Mouse (Mus musculus) intestine, postnatal 0 days (tissue): Measurements from ENCODE around the gene Polr3gl. TPM values are rescaled to one million over a fixed set of nuclear protein-coding genes. Genes with fewer than 3 reads are reported as not detected.

ENCODE experiments used
- ATAC-seq: fragments of 200-750 bp; cut with Nextera tagmentation; 2 replicates; pipeline ENCODE4 v1.8.0; 2017; ENCODE audit warnings: mild to moderate bottlenecking, moderate TSS enrichment, moderate library complexity
- H3K27ac ChIP-seq: fragments of 300-500 bp; sonication (generic); 2 replicates; pipeline ENCODE4 v1.5.1; 2014; ENCODE audit warnings: mild to moderate bottlenecking, low read depth, low read length, moderate library complexity
- H3K27me3 ChIP-seq: fragments of 300-500 bp; sonication (generic); replicated peaks from 2 replicates; pipeline ENCODE4 v1.6.1; 2014; ENCODE audit warnings: low read length, mixed read lengths; ENCODE audit not compliant: control insufficient read depth, insufficient read depth
- H3K36me3 ChIP-seq: fragments of 300-500 bp; sonication (generic); 2 replicates; pipeline ENCODE4 v1.6.1; 2014; ENCODE audit warnings: mild to moderate bottlenecking, moderate library complexity; ENCODE audit not compliant: control insufficient read depth, insufficient read depth
- H3K4me1 ChIP-seq: fragments of 300-500 bp; sonication (generic); replicated peaks from 2 replicates; pipeline ENCODE4 v1.6.1; 2014; ENCODE audit warnings: antibody characterized with exemption, low read length, mixed read lengths; ENCODE audit not compliant: control insufficient read depth, insufficient read depth
- H3K4me2 ChIP-seq: fragments of 300-500 bp; sonication (generic); replicated peaks from 2 replicates; pipeline ENCODE4 v1.6.1; 2014; ENCODE audit warnings: low read depth, mild to moderate bottlenecking, moderate library complexity
- H3K4me3 ChIP-seq: fragments of 300-500 bp; sonication (generic); 2 replicates; pipeline ENCODE4 v1.5.1; 2014; ENCODE audit warnings: low read depth, low read length
- H3K9ac ChIP-seq: fragments of 300-500 bp; sonication (generic); 2 replicates; pipeline ENCODE4 v1.6.1; 2014; ENCODE audit warnings: mild to moderate bottlenecking, low read depth, low read length
- H3K9me3 ChIP-seq: fragments of 300-500 bp; sonication (generic); 2 replicates; pipeline ENCODE4 v1.6.1; 2016; ENCODE audit warnings: mixed run types; ENCODE audit not compliant: control insufficient read depth
- CTCF ChIP-seq: sonication (generic); IDR thresholded peaks from 2 replicates; pipeline ENCODE4 v1.5.1; 2016; ENCODE audit warnings: low read depth, mild to moderate bottlenecking, control low read depth, antibody characterized with exemption, moderate library complexity
- WGBS: fragments of 180-500 bp; shearing (Covaris S2); extraction: QIAGEN DNeasy Blood & Tissue Kit; methylation state at CpG from one replicate; pipeline ENCODE4 v1.1.7; 2014; 5-methylcytosine and 5-hydroxymethylcytosine counted together
- polyA plus RNA-seq: library from polyadenylated mRNA; unstranded; fragments of >200 nt; fragmentation: Nextera tagmentation; extraction: Ambion mirVana; gene quantifications from 2 replicates; pipeline ENCODE4 v1.2.1, GENCODE M21; 2015

Polr3gl gene
- polyA plus RNA-seq, 1 experiment from 2014 or later = 18.7 TPM

DNA sequence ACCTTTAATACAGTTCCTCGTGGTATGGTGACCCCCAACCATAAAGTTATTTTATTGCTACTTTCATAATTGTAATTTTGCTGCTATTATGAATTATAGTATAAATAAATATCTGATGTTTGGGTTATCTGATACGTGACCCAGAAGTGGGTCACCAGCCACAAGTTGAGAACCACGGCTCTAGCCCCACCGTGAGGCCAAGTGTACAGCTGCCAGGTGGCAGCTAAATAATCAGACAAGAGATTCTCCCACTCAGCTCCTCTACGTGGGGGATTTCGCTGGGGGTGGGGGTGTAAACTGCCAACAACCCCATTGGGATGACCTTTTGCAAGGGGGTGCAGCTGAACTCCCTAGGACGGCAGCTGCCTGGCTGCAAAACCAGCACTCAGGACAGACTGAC lies 61.9 kb downstream of the Polr3gl start:
- H3K4me2 ChIP-seq = no peak overlapping the region
- H3K36me3 ChIP-seq = no peaks in the 10 kb centered on the region
- H3K27me3 ChIP-seq = peaks cover 15% of the 10 kb centered on the region
- no peak overlapping the region for H3K4me3 ChIP-seq
- no peaks in the 10 kb centered on the region for H3K9me3 ChIP-seq
- no peak overlapping the region for H3K9ac ChIP-seq
- H3K27ac ChIP-seq = no peak overlapping the region
- no peak for ATAC-seq
- WGBS = 55% methylated on average over 7 of the region's 7 CpGs
- no peak for TF ChIP-seq CTCF
- H3K4me1 ChIP-seq = no peaks in the 10 kb centered on the region

- no peaks in the 10 kb centered on the region for H3K4me1 ChIP-seq
- no peaks in the 10 kb centered on the region for H3K9me3 ChIP-seq
- no peak for TF ChIP-seq CTCF
- no peak overlapping the region for H3K4me2 ChIP-seq
- no peak for ATAC-seq
- H3K36me3 ChIP-seq = no peaks in the 10 kb centered on the region
- no peak overlapping the region for H3K4me3 ChIP-seq
- H3K27ac ChIP-seq = no peak overlapping the region
- H3K9ac ChIP-seq = no peak overlapping the region
- H3K27me3 ChIP-seq = peaks cover 32% of the 10 kb centered on the region
- 65% methylated on average over 9 of the region's 9 CpGs for WGBS
Measured at GRCm38 (mm10) chr3:96528506-96528905, 65.5 kb downstream of the Polr3gl start.

Other genes starting within 250 kb of the Polr3gl start
- gene BC107364, start 141.9 kb downstream of the Polr3gl start, polyA plus RNA-seq = 0.54 and 0.56 TPM in 2 replicates
- 0.07 TPM in 1 of 2 replicates, not detected in the other for gene Hfe2, start 69.0 kb downstream of the Polr3gl start, polyA plus RNA-seq
- gene Txnip, start 36.2 kb downstream of the Polr3gl start, polyA plus RNA-seq = 244 and 254 TPM in 2 replicates
- gene Gm16253, start 17.2 kb downstream of the Polr3gl start, polyA plus RNA-seq = 0.31 and 0.41 TPM in 2 replicates
- 0.92 and 1.3 TPM in 2 replicates for gene Ankrd34a, start 2.5 kb upstream of the Polr3gl start, polyA plus RNA-seq
- 2.2 and 2.4 TPM in 2 replicates for gene Lix1l, start 7.0 kb upstream of the Polr3gl start, polyA plus RNA-seq
- gene Rbm8a, start 35.8 kb upstream of the Polr3gl start, polyA plus RNA-seq = 72.7 and 73.8 TPM in 2 replicates
- gene Pex11b, start 41.2 kb upstream of the Polr3gl start, polyA plus RNA-seq = 33.2 and 36.8 TPM in 2 replicates
- gene Gm42957, start 41.3 kb upstream of the Polr3gl start, polyA plus RNA-seq = not detected in 2 replicates
- gene Itga10, start 51.4 kb upstream of the Polr3gl start, polyA plus RNA-seq = 0.17 and 0.21 TPM in 2 replicates
- gene Ankrd35, start 76.0 kb upstream of the Polr3gl start, polyA plus RNA-seq = 0.22 and 0.29 TPM in 2 replicates
- 15.2 and 16.1 TPM in 2 replicates for gene Pias3, start 102.2 kb upstream of the Polr3gl start, polyA plus RNA-seq
- 2.2 and 2.8 TPM in 2 replicates for gene Nudt17, start 114.4 kb upstream of the Polr3gl start, polyA plus RNA-seq
- gene Polr3c, start 133.4 kb upstream of the Polr3gl start, polyA plus RNA-seq = 19.7 and 20.5 TPM in 2 replicates
- 58.7 and 61.6 TPM in 2 replicates for gene Rnf115, start 133.5 kb upstream of the Polr3gl start, polyA plus RNA-seq
- 224 and 258 TPM in 2 replicates for gene Pdzk1, start 235.1 kb upstream of the Polr3gl start, polyA plus RNA-seq
- 0.66 and 0.84 TPM in 2 replicates for gene Cd160, start 235.2 kb upstream of the Polr3gl start, polyA plus RNA-seq